Mouse (Mus musculus) MEL-GATA-1-ER (cell line): Measurements from ENCODE around the gene Nckap5.

Experiments used
- DNase-seq: peaks from one replicate; pipeline ENCODE4 v3.0.0-alpha.2; 2012; ENCODE audit warnings: low read depth; ENCODE audit errors: extremely low read depth

Gene Nckap5

GRCm38 (mm10) chr1:125911901-125912445, 918.6 kb downstream of the Nckap5 start:
- DNase-seq = no peak

- DNase-seq = no peak
Measured at GRCm38 (mm10) chr1:125911337-125911900, 919.2 kb downstream of the Nckap5 start.

DNA sequence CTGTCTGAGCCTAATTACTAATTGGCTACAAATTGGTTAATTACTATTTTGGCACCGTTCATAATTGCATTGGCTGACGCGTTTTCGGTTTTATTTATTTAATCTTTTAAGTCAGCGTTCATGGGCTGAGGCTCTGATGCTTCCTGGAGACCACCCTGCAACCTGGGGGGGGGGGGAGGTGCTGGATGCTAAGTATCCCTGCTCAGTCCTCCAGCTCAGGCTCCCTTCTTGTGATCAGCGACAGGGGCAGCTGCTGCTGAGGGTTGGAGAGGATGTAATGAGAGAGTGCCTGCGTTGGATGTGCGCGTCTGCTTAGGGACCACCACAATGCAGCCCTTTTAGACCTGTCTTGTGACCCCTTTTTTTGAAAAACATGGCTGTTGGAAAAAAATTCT, 919.7 kb downstream of the Nckap5 start:
- no peak for DNase-seq

DNA sequence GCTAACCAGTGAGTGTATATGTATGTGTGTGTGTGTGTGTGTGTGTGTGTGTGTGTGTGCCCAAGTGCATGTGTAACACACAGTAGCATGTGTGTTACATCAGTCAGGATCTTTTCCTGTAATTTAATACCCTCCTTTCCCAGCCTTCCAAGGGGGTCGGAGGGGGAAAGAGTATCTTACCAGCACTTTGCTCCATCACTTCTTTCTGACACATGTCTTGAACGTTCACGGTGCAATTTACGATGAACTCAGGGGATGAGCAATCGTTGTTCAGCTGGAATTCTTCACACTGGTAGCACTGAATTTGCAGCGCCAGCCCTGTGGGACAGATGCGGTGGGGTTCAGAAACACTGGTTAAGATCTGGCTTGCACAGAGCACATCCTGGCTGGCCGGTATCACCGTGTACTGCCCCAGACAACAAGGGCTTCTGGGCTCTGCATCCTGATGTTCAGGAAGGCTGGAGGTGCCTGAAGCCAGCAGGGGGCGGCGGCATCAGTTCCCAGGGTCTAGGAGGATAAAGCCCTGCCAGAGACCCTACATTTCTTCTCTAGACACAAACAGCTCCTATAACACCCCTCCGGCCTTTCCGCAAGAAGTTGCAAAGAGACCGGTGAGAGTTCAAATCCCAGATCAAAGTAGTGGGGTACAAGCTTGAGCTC, 920.3 kb downstream of the Nckap5 start:
- no peak for DNase-seq

DNA sequence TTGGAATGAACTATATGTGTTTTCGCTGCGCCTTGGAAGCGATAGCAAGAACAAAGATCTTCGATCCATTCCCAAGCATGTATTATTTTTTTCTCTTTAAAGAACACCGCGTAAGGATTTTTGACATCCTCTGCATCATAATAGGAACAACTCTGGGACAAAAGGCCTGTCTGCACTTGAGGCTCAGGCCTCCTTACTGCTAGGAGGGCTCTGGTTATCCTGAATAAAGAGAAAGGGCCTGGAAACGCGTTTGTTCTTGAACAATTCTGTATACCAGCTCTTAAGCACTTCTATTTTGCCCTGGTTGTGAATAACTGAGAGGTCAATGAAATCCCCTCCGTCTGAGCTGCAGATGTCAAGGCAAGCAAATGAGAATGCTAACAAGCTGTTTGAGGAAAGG, 937.4 kb downstream of the Nckap5 start:
- no peak for DNase-seq

DNA sequence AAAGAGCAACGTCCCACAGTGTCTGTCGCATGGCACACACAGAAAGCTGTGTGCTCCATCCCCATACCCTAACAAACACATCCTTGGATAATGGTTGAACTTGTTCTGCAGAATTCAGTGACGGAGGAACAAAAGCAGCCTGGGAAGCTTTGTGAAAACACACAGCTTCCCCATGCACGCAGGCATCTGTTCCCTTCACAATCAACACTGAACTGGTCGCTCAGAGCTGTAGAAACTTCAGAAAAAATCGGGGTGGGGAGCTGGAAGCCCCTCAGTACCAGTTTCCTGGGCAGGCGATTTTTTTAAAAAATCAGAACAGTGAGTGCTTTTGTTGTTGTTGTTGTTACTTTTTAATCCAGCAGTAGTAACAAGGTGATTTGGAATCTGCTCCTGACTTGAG, 960.5 kb downstream of the Nckap5 start:
- no peak for DNase-seq
